Mouse (Mus musculus) embryo, embryonic 10 days (tissue): ENCODE measurements around the gene Dnajc5.

Source experiments
- DNase-seq: peaks from one replicate; pipeline ENCODE4 v3.0.0-alpha.2; 2015; ENCODE audit warnings: low spot score

Gene Dnajc5

DNA sequence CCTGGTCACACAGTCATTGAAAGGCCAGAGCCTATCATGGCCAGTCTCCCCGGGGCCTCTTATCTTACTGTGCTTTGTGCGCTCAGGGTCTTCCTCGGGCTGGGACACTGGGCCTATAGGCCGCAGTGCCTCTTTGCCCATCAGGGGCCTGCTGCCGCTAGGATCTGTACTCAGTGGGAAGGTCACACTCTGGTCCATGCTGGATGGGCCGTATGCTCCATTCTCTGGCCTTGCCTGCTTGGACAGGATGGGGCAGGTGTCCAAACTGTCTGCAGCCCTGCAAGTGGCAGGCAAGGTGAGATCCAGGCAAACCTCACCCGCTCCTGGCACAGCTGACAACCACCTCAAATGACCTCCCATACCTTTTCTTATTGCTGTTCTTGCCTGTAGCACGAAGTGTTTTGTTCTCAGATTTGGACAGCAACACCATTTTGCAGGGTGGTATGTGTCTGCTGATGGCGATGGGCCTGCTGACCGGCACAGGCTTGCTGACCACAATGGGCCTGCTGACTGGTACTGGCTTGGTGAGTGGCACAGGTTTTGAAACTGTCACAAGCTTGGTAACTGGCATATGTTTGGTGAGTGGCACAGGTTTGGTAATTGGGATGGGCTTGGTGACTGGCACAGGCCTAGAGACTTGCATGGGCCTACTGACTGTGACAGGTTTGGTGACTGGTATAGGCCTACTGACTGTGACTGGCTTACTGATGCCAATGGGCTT lies 68.9 kb downstream of the Dnajc5 start:
- no peak for DNase-seq

DNA sequence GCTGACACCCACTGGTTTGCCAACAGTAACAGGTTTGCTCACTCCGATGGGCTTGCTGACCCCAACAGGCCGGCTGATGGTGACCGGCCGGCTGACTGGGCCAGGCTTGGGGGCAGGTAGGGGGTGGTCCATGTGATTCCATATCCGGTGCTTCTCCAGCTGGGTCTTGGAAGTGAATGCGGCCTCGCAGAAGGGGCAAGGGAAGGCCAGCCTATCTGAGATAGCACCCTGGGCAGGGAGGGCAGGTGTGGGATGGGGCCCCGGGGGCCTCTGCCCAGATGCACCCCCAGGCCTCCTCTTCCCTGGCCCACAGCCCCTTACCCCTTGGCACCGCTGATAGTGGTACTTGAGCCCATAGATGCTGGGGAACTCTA lies 69.4 kb downstream of the Dnajc5 start:
- DNase-seq, result no peak

DNA sequence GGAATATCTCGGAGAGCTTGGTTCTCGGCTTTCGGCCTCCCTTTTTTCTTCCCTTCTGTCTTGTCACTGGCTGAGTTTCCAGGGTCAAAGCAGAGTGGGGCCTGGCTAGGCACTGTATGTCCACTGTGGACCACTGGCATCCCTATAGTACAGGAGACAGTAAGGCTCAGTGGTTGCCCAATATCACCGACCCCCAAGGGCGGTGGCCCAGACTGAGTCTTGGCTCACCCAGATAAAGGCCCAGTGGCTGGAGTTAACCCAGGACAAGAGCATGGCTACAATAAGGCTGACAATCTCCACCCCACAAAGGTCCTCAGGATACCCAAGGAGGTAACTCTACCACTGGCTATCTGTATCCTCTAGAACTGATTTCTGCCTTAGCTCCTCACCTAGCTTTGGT lies 70.2 kb downstream of the Dnajc5 start:
- no peak for DNase-seq

DNA sequence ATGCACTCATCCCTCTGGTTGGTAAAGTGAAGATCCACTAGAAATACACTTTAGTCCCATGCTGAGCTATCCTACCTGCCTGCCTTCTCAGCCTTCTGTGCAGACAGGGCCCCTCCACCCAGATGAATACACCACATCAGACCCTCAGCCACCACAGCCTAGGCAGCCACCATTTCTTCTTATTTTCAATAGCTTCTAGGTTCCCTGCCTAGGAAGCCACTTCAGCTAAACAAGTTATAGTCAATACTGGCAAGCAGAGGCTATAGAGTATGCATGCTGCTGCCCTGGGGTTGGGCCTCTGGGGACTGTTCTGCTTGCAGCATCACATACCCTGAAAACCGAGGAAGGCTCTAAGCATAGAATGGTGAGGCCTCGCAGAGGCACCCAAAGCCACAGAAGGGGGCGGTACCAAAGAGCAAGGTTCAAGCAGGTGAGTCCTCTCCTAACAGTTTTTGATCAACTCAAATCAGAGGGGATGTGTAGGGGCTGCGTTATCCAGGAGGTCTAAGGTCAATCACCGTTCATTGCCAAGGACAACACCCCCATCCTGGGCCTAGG lies 71.3 kb downstream of the Dnajc5 start, which contains the start of gene Prpf6:
Gene Prpf6 (plus strand): TSS at position 341 of the 558 bp plus-strand sequence.
- DNase-seq, result no peak

DNA sequence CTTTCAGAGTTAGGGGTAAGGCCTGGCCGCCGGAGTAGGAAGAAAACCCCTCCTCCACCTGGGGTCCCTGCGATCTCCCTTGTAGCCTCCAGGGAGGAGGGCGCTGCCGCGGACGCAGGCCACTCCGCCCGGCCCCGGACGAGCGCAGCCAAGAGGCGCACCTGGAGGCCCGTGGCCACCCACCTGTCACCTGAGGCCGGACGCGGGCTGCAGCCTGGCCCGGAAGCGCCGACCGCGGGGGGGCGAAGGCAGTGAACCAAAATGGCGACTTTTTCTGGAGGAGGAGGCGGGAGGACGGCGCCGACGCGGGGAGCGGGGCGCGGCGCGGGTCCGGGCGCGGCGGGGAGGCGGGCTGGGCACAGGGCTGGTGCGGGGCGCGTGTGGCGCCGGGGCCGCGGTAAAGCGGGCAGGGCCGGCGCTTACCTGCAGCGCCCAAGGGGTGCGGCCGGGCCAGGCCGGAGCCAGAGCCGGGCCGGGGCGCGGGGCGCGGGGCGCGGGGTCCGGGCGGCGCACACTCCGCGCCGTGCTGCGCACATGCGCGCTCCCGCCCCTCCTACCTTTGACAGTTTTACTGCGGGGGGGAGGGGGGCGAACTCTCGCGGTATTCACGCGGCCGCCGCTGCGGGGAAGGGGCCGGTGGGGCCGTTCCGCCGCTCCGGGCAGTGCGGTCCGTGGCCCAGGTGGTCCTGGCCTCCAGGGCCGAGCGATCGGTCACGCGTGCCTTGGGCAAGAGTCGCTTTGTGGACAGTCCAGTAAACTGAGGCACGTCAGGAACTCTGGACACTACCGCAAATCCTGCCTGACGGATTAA lies 72.2 kb downstream of the Dnajc5 start, which contains the start of gene Zfp512b:
Gene Zfp512b (minus strand): TSS at position 573 of the 811 bp plus-strand sequence.
- DNase-seq, result peak; percentile 67

DNA sequence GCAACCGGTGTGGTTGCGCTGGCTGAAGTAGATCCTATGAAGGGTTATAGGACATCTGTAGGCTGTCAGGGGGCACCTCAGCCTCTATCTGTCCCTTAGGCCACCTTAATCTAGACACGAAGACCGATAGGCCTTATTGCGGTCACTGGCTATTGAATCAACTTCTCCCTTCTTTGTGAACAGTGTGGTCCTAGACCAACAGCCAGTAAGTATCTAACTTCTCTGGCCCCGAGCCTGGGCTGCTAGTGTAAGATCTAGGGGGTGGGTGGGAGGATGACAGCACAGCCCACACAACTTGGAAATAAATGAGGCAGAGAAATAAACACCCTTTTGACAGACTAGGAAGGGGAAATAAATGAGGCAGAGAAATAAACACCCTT lies 72.7 kb downstream of the Dnajc5 start:
- DNase-seq, result no peak

DNA sequence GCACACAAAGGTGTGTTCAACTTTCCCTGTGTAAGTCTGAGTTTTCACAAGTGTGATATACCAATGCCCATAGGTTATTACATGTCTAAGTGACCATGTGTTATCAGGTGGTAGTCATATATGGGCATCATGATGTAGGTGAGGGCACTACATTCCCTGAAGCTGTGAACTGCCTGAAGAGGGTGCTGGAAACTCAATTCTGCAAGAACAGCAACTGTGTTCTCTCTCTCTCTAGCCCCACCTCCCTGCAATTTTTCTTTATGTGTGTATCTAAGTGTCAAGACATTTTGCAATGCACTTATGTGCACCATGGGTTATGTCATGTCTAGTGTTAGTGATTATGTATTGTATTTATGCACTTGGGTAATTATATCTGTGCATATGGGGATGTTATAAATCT lies 73.7 kb downstream of the Dnajc5 start:
- no peak for DNase-seq

DNA sequence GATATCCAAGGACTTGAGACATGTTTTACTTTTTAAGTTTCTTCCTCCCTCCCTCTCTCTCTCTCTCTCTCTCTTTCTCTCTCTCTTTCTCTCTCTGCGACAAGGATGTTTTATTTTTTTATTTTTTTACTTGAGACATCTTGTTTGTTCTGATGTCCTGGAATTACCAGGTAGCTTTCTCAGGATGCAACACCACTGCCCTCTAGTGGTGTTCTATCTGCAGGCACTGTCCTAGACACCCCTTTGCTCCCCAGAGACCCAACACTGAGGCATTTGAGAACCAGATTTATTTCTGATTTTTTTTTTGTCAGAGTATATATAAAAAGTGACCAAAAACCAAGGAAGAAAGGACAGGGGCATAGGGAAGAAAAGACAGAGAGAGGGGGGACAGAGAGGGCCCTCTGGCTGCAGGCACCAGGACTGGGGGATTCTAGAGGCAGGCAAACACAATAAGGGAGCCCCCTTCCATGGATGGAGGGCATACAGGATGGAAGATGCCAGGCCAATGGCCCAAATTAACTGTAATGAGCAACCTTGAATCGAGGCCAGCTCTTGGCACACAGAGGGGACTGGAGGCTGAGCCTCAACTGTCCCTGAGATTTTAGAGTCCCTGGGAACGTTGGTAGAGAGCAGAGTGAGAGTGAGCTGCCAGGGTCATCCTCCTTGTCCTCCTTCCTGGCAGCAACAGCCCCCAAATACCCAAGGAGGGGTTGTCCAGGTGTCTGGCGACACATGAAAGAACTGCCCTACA lies 74.8 kb downstream of the Dnajc5 start:
- DNase-seq, result peak; percentile 56

DNA sequence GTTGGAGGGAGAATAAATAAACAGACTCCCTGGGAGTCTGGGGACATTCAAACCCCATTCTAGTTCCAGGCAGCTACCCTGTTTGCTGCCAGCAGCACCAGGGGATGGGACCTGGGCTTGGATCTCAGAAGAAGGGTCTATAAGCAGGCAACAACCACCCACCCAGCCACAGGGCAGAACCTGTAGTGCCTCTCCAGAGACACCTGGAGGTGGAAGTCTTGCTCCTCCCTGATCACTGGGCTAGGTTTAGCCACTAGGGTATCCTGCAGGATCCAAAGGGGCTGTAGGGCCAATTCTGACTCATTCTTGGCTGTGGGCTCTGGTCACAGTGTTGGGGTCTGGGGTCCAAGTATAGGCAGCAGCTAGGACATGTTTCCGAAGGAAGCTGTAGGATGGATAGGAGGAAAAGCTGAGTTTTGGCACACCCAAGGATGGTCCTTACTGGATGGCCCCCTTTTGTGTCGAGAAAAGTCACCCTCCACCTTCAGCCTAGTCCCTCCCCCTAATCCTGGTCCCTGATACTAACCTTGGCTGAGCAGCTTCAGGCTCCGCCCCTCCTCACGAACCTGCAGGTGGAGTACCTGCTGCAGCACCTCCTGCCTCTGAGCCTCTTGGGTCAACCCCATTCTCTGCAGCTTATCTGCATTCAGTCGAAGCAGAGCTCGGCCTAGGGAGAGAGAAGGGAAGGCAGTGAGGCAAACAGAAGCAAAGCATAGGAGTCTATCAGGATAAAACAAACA lies 76.1 kb downstream of the Dnajc5 start:
- DNase-seq, result no peak

DNA sequence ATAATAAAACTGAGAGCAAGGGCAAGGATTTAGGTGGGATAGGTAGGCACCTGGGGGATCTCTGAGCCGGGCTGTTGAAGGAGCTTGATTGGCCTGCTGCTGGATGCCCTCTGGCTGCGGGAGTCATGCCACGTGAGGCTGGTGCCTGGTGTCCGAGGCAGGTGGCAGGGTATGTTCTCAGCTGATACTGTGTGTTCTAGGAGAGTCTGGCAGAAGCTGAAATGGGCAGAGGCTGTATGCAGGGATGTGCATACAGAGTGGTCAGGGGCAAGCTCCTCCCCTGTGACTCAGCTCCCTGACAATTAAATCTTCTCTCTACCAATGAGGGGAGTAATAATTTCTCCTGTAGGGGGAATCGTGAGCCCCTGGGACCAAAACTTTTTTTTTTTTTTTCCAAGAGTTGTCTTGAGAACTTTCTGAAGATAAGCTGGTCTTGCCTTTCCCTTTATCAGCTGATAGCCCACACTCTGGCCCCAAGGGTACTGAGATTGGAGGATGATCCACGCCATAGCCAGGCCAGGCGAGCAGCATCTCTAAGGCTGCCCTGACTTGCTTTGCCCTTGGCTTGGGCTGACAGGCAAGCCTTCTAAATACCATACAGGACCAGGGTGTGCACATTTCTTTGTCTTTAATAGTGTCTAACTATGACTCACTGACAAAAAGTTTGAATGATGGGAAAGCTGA lies 77.2 kb downstream of the Dnajc5 start:
- DNase-seq, result no peak

DNA sequence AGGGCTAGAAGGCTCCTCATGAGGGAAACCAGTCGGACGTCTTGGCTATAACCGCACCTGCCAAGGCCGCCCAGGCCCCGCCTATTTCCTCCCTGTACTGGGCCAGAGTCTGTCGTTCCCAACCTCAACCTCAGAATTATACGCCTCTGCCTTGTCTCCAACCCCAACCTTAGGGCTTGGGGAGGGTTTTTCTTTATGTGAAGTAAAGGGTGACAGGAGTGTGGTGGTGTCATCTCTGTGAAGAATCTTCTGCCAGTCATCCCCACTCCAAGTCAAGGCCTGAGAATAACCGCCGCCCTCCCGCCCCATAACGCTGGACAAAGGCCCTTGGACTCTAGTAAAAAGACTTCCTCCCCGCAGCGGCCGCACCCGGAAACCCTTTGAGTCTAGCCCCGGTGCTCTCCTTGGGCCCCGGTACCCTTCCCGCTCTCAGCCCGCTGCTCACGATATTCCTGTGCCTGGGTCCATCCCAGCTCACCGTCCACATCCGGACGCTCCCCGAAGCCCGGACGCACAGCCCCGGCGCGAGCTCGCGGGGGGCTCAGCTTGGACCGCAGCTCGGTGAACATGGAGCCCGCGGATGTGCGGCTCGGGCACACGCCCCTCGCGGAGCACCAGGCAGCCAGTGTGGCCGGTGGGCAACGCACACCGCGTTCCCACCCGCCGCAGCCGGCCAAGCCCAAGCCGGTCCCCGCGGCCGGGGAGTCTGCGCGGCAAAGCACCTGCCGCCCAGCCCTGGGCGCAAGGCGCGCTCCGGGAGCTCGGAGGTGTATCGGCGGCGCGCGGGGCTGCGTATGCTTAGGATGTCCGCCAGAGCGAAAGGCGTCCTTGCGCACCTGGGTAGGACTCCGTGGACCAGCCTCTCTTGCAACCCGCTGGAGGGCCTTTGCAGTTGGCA lies 78.4 kb downstream of the Dnajc5 start, which contains the start of gene Samd10:
Gene Samd10 (minus strand): TSS at position 759 of the 898 bp plus-strand sequence.
- DNase-seq, result peak; percentile 83

DNA sequence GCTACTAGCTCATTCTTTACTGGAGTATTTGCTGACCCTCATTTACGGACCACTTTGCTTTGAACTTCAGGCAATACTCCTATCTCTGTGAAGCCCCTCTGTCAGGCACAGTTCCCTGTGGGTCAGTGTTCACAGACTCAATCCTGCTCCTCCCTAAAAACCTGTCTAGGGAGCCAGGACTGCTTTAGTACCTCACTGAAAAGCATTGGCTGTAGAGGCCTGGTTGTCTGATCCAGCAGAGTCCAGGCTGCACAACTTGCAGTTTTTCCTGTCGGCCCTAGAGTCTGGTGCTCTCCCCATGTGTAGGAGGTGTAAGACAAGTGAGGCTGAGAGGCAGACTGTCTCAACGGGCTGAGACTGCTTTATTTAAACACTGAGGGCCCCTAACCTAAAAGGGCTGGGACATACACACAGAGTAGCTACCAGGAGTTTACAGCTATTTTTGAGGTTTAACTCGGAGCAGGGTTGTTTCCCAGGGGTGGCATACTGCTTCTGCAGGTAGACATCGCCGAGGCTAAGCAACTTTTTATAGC lies 80.0 kb downstream of the Dnajc5 start:
- no peak for DNase-seq

DNA sequence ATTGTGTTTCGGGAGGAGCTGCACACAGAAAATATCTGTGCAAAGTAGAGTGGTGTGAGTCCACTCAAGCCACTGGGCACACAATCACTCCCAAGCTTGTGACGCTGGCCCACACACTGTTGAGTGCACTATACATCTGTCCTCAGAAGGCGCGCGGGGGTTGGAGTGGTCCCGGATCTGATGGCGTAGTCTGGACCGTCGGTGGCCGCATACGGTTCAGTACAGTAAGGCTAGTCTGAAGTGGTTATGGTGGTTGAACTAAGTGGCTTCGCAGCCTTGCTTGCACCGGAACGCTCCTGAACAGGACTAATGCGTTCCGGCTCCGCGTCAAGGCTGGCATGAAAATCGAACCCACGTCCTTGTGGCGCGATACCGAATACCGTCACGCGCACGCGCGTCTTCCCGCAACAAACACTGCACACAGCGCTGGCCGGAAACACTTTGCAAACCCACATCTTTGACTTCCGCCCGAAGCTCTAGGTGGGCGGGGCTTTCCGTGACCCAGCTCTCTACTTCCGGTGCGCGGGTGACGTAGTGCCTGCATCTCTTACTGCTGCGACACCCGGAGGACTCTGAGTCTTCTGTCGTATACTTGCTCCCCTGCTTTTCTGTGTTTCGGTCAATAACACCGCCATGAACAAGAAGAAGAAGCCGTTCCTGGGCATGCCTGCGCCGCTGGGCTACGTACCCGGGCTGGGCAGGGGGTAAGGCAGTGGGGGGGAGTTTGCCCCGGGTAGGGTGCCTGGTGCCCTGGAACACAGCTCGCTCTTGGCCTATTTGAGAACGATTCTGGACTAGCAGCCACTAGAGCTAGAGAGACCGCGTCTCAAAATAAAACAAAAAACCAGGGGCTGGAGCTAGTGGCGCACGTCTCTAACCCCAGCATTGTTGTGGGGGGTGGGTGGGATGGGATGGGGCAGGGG lies 80.8 kb downstream of the Dnajc5 start:
- DNase-seq, result peak; percentile 99

DNA sequence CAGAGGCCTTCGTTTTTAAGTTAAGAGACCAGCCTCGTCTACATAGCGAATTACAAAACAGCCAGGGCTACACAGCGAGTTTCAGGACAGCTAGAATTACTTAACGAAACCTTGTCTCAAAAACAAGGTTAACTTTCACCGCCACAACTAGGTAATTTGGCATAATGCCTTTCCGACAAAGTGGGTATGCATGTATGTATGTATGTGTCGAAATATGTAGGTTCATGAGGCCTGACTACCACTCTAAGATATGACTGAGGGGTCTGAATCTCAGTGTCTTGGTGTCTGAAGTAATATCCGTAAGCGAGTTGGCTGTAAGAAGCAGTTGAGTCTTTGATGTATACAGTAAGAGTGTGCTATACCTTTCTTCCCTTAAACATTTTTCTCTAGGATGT lies 81.5 kb downstream of the Dnajc5 start:
- no peak for DNase-seq

DNA sequence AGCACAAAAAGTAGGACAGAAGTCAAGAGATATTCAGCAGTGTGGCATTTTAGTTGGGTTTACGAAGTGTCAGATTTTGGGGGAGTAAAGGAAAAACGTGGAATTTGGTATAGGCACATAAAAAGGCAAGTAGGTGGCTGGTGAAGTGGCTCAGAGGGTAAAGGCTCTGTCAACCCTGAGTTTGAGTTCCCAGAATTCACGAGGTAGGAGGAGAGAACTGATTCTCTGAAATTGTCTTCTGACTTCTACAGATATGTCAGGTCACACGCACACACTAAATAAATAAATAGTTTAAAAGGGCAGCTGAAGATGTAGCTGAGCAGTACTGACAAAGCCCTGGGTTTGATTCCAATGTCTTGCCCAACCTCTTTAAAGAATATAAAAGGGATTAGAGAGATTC lies 82.1 kb downstream of the Dnajc5 start:
- DNase-seq, result no peak
